Mouse (Mus musculus) kidney, postnatal 0 days (tissue): ENCODE measurements at regions not wholly inside any gene's neighbourhood (a gene's known extent, or its start where the extent isn't known, plus 50 kb on each side); places are given as distances from the start of the nearest gene placed in this dataset.

Experiments
- ATAC-seq: fragments of 200-750 bp; cut with Nextera tagmentation; replicated peaks from 2 replicates; pipeline ENCODE4 v1.8.0; 2017; ENCODE audit warnings: low read depth, moderate number of reproducible peaks, moderate TSS enrichment, moderate library complexity; ENCODE audit not compliant: low FRiP score
- DNase-seq: peaks from one replicate; pipeline ENCODE4 v3.0.0-alpha.2; 2016; ENCODE audit warnings: low spot score
- H3K27ac ChIP-seq: fragments of 300-500 bp; sonication (generic); 2 replicates; pipeline ENCODE4 v1.5.1; 2014; ENCODE audit warnings: mild to moderate bottlenecking
- H3K27me3 ChIP-seq: fragments of 300-500 bp; sonication (generic); 2 replicates; pipeline ENCODE4 v1.6.1; 2014; ENCODE audit warnings: low read length, mixed read lengths; ENCODE audit not compliant: insufficient read depth
- H3K36me3 ChIP-seq: fragments of 300-500 bp; sonication (generic); 2 replicates; pipeline ENCODE4 v1.6.1; 2014; ENCODE audit warnings: low read length, mixed read lengths; ENCODE audit not compliant: insufficient read depth
- H3K4me1 ChIP-seq: fragments of 300-500 bp; sonication (generic); replicated peaks from 2 replicates; pipeline ENCODE4 v1.6.1; 2014; ENCODE audit warnings: antibody characterized with exemption, low read length, mixed read lengths; ENCODE audit not compliant: insufficient read depth
- H3K4me2 ChIP-seq: fragments of 300-500 bp; sonication (generic); 2 replicates; pipeline ENCODE4 v1.6.1; 2014; ENCODE audit warnings: mild to moderate bottlenecking, low read length, moderate library complexity, mixed read lengths
- H3K4me3 ChIP-seq: fragments of 300-500 bp; sonication (generic); replicated peaks from 2 replicates; pipeline ENCODE4 v1.5.1; 2014; ENCODE audit warnings: low read depth, low read length
- H3K9ac ChIP-seq: fragments of 300-500 bp; sonication (generic); 2 replicates; pipeline ENCODE4 v1.6.1; 2014; ENCODE audit warnings: low read depth, low read length
- H3K9me3 ChIP-seq: fragments of 300-500 bp; sonication (generic); replicated peaks from 2 replicates; pipeline ENCODE4 v1.6.1; 2016; ENCODE audit warnings: low read length, inconsistent platforms, mixed read lengths
- CTCF ChIP-seq: IDR thresholded peaks from 2 replicates; pipeline ENCODE4 v1.5.1; 2016; ENCODE audit warnings: antibody characterized with exemption, low read depth, mild to moderate bottlenecking, moderate library complexity
- WGBS: fragments of 180-500 bp; shearing (Covaris S2); extraction: QIAGEN DNeasy Blood & Tissue Kit; methylation state at CpG from one replicate; pipeline ENCODE4 v1.1.7; 2014; 5-methylcytosine and 5-hydroxymethylcytosine counted together

DNA sequence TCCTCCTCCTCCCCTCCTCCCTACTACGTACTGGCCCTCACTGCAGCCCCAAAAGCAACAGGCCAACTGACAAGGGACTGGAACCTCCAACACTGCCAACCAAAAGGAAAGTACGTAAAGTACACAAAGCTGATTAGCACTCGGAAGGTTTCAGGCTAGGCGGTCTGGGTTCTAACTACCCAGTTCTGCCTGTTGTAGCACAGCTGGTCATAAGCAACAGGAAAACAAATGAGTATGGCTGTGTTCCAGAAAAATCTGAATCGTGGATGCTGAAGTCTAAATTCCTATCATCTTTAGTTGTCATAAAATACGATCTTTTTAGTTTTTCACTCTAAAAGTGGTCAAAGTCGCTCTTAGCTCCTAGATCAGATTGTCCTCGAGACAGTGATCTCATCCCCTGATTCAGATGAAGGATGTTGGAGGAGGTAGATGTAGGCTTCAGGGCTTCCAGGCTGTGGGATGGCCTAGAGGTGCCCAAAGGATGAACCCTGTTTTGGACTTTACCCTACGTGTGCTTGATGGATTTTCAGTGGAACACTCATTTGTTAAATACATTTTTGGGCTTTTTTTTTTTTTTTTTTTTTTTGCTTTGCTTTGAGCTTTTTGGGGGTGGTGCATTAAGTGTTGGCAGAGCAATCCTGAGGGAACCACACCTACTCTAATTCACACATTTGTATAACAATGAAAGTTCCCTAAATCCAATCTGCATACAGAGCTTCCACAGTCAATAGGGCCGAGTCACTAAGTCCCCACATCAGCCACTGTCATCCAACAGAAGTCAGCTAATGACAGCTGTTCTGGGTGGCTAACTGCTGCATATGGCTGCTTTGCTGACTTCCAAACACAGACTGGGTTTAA, 55.6 kb upstream of the Fzd7 start:
- Histone ChIP-seq H3K4me2 (no peak overlapping the region), H3K9ac (no peak overlapping the region), H3K27ac (no peak overlapping the region), H3K9me3 (no peaks in the 10 kb centered on the region), H3K4me1 (peaks cover 17% of the 10 kb centered on the region), H3K36me3 (no peaks in the 10 kb centered on the region), H3K4me3 (no peak overlapping the region), H3K27me3 (no peaks in the 10 kb centered on the region)
- no peak for TF ChIP-seq CTCF
- WGBS: 57% methylated on average over 9 of the region's 10 CpGs
- no peak for ATAC-seq
- DNase-seq: peak; percentile 81

DNA sequence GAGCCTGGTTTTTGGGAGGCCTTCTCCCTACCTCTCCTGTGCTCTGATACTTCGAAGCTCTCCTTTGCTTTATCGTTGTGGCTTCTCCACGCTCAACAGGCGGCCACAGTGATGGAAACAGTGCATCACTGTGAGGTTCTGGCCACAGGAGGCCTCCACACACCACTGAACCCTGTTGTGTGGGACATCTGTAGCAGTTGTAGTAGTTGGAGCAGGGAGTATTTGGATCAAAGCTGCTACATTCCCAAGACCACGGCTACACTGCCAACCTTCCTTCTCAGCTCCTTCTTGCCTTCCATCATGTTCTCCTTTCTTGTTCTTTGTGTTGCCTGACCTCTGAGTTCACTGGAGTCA, 55.0 kb upstream of the Fzd7 start:
- TF ChIP-seq CTCF: peak; percentile 54
- H3K4me3 ChIP-seq: no peak overlapping the region
- H3K9me3 ChIP-seq: no peaks in the 10 kb centered on the region
- no peak overlapping the region for H3K4me2 ChIP-seq
- no peak overlapping the region for H3K9ac ChIP-seq
- no peaks in the 10 kb centered on the region for H3K36me3 ChIP-seq
- H3K27ac ChIP-seq: no peak overlapping the region
- WGBS: 66% methylated on average over 5 of the region's 5 CpGs
- H3K27me3 ChIP-seq: no peaks in the 10 kb centered on the region
- peaks cover 16% of the 10 kb centered on the region for H3K4me1 ChIP-seq
- ATAC-seq (no peak), DNase-seq (no peak)

DNA sequence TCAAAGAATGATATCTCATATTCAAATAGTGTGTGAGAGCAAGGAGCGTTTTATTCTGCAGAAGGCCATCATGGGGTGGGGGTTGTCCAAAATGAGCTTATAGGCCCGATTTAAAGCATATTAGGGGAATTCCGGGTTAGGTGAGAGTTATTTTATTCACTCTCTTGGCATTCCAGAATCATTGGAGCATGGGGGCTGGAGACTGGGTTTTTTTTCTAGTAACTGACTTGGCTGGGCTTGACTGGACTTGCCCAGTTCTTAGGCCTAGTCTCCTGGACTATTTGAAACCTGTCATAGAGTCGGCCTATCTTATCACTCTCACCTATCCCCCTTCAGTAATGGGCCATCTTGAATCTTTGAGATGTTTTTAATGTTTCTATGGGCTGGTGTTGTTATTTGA, 52.9 kb upstream of the Fzd7 start:
- H3K4me2 ChIP-seq: no peak overlapping the region
- no peaks in the 10 kb centered on the region for H3K36me3 ChIP-seq
- H3K9me3 ChIP-seq: no peaks in the 10 kb centered on the region
- H3K27me3 ChIP-seq: no peaks in the 10 kb centered on the region
- 69% methylated on average over 4 of the region's 4 CpGs for WGBS
- DNase-seq (no peak), ATAC-seq (no peak)
- no peak overlapping the region for H3K4me3 ChIP-seq
- H3K27ac ChIP-seq: no peak overlapping the region
- no peak for TF ChIP-seq CTCF
- H3K4me1 ChIP-seq: no peaks in the 10 kb centered on the region; the same call in 1 of the 2 replicates
- H3K9ac ChIP-seq: no peak overlapping the region

DNA sequence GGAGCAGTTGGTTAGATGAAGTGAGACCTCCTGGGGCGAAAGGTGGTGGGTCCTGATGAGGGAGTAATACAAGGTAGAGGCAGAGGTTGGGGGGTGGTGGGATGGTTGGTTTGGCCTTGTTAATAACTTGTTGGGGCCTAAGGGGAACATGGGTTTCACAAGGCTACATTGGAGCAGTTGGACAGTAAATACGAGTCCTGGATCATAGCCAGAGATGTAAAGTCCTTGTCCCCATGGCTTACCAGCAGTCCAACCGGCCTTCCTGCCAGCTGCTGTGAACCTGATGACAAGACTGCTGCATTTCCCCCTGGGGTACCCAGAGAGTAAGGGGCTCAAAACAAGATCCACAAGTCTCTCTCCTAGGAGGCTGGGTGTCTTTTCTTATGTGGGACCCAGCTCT, 52.0 kb upstream of the Fzd7 start:
- no peak for DNase-seq
- ATAC-seq: no peak
- H3K9me3 ChIP-seq: no peaks in the 10 kb centered on the region
- no peak overlapping the region for H3K4me2 ChIP-seq
- H3K27ac ChIP-seq: no peak overlapping the region
- no peak overlapping the region for H3K9ac ChIP-seq
- no peaks in the 10 kb centered on the region for H3K27me3 ChIP-seq
- no peak overlapping the region for H3K4me3 ChIP-seq
- no peaks in the 10 kb centered on the region; the same call in 1 of the 2 replicates for H3K4me1 ChIP-seq
- TF ChIP-seq CTCF: no peak
- H3K36me3 ChIP-seq: no peaks in the 10 kb centered on the region
- WGBS: 78% methylated on average over 3 of the region's 3 CpGs

- no peak for DNase-seq
- no peaks in the 10 kb centered on the region for H3K36me3 ChIP-seq
- TF ChIP-seq CTCF: no peak
Observed at GRCm38 (mm10) chr1:59430886-59431486, 51.2 kb upstream of the Fzd7 start.

More at GRCm38 (mm10) chr1:59430886-59431486, 51.2 kb upstream of the Fzd7 start:
- WGBS: 65% methylated on average over 6 of the region's 6 CpGs
- H3K27me3 ChIP-seq: no peaks in the 10 kb centered on the region
- H3K4me2 ChIP-seq: no peak overlapping the region
- no peak overlapping the region; the same call in 1 of the 2 replicates for H3K27ac ChIP-seq
- no peak overlapping the region for H3K9ac ChIP-seq
- no peaks in the 10 kb centered on the region for H3K9me3 ChIP-seq
- H3K4me1 ChIP-seq: no peaks in the 10 kb centered on the region; the same call in 1 of the 2 replicates
- no peak overlapping the region for H3K4me3 ChIP-seq
- ATAC-seq: no peak
